Mouse (Mus musculus) liver, adult 2 months (tissue): ENCODE results near the gene Cdh15. TPM values are rescaled to one million over a fixed set of nuclear protein-coding genes. Genes with fewer than 3 reads are reported as not detected.

ENCODE experiments used
- DNase-seq: peaks from one replicate; pipeline ENCODE4 v3.0.0-alpha.2; 2011; ENCODE audit warnings: low read depth, low spot score; ENCODE audit errors: extremely low read depth
- H3K27ac ChIP-seq: fragments of 200-500 bp; replicated peaks from 2 replicates; pipeline ENCODE4 v1.5.1; 2012; ENCODE audit warnings: low read depth, mild to moderate bottlenecking, control low read depth, inconsistent platforms, low read length; ENCODE audit not compliant: insufficient read depth
- H3K27me3 ChIP-seq: fragments of 200-500 bp; 2 replicates; pipeline ENCODE4 v1.6.1; 2012; ENCODE audit warnings: mild to moderate bottlenecking, moderate library complexity, low read length, inconsistent platforms; ENCODE audit not compliant: control insufficient read depth, insufficient read depth
- H3K36me3 ChIP-seq: fragments of 200-500 bp; 2 replicates; pipeline ENCODE4 v1.6.1; 2012; ENCODE audit warnings: low read length, inconsistent platforms; ENCODE audit not compliant: control insufficient read depth, insufficient read depth
- H3K4me1 ChIP-seq: fragments of 200-500 bp; 2 replicates; pipeline ENCODE4 v1.6.1; 2011; ENCODE audit warnings: low read length; ENCODE audit not compliant: control insufficient read depth, insufficient read depth
- H3K4me3 ChIP-seq: fragments of 200-500 bp; 2 replicates; pipeline ENCODE4 v1.5.1; 2011; ENCODE audit warnings: low read depth, mild to moderate bottlenecking, control low read depth, low read length, moderate library complexity; ENCODE audit not compliant: insufficient read depth
- H3K79me2 ChIP-seq: fragments of 200-500 bp; 2 replicates; pipeline ENCODE4 v1.6.1; 2012; ENCODE audit warnings: inconsistent platforms, mild to moderate bottlenecking, low read length, moderate library complexity; ENCODE audit not compliant: control insufficient read depth, insufficient read depth
- H3K9ac ChIP-seq: fragments of 200-500 bp; 2 replicates; pipeline ENCODE4 v1.6.1; 2012; ENCODE audit warnings: low read depth, mild to moderate bottlenecking, control low read depth, inconsistent platforms, low read length
- CTCF ChIP-seq: fragments of 200-500 bp; IDR thresholded peaks from 2 replicates; pipeline ENCODE4 v1.5.1; 2011; ENCODE audit warnings: low read depth, low read length, control low read depth
- POLR2A ChIP-seq: fragments of 200-500 bp; IDR thresholded peaks from 2 replicates; pipeline ENCODE4 v1.6.1; 2011; ENCODE audit warnings: low read length, control low read depth; ENCODE audit not compliant: insufficient read depth; ENCODE audit errors: extremely low read depth
- WGBS: fragments of 180-500 bp; shearing (Covaris S2); methylation state at CpG from one replicate; pipeline ENCODE4 v1.1.7; 2018; 5-methylcytosine and 5-hydroxymethylcytosine counted together
- polyA plus RNA-seq: library from polyadenylated mRNA; depleted of rRNA; stranded (reverse); fragments of >200 nt; gene quantifications from 2 replicates; pipeline ENCODE4 v1.2.3, GENCODE M21; 2012; rRNA removed
- total RNA-seq: library from RNA; depleted of rRNA; stranded (reverse); fragments of >200 nt; gene quantifications from 2 replicates; pipeline ENCODE4 v1.2.3, GENCODE M21; 2014; rRNA removed

Cdh15 gene
- total and polyA plus RNA-seq, 2 experiments = 0.11 TPM; not detected in 1

- TF ChIP-seq POLR2A (no peak), CTCF (no peak)
- WGBS = 85% methylated on average over 4 of the region's 4 CpGs
- H3K9ac ChIP-seq = no peak overlapping the region
- H3K4me3 ChIP-seq = no peak overlapping the region
- H3K27me3 ChIP-seq = no peaks in the 10 kb centered on the region
- H3K36me3 ChIP-seq = peaks cover 13% of the 10 kb centered on the region
- peaks cover 7% of the 10 kb centered on the region for H3K4me1 ChIP-seq
- DNase-seq = no peak
- peaks cover 57% of the 10 kb centered on the region for H3K79me2 ChIP-seq
- H3K27ac ChIP-seq = no peak overlapping the region
Observed at GRCm38 (mm10) chr8:122912871-122913270, 65.1 kb downstream of the Cdh15 start.

GRCm38 (mm10) chr8:122916766-122917165, 69.0 kb downstream of the Cdh15 start:
- 76% methylated on average over 3 of the region's 3 CpGs for WGBS
- Histone ChIP-seq H3K4me1 (peaks cover 13% of the 10 kb centered on the region), H3K9ac (no peak overlapping the region), H3K27me3 (no peaks in the 10 kb centered on the region), H3K36me3 (peaks cover 13% of the 10 kb centered on the region), H3K4me3 (no peak overlapping the region), H3K27ac (no peak overlapping the region), H3K79me2 (peaks cover 77% of the 10 kb centered on the region)
- DNase-seq = no peak
- TF ChIP-seq POLR2A (no peak), CTCF (no peak)

Other genes with a start within 250 kb of the Cdh15 start
- 4.1 and 4.4 TPM in 2 replicates for gene Galns, start 236.5 kb upstream of the Cdh15 start, total RNA-seq
- gene Galns, start 236.5 kb upstream of the Cdh15 start, polyA plus RNA-seq = 4.4 and 6.6 TPM in 2 replicates
- gene Trappc2l, start 236.3 kb upstream of the Cdh15 start, total RNA-seq = 7.4 and 14.5 TPM in 2 replicates
- gene Trappc2l, start 236.3 kb upstream of the Cdh15 start, polyA plus RNA-seq = 74.7 and 101 TPM in 2 replicates
- not detected in 2 replicates for gene Pabpn1l, start 225.2 kb upstream of the Cdh15 start, total RNA-seq
- not detected in 2 replicates for gene Pabpn1l, start 225.2 kb upstream of the Cdh15 start, polyA plus RNA-seq
- gene Cbfa2t3, start 148.9 kb upstream of the Cdh15 start, total RNA-seq = 0.28 and 0.40 TPM in 2 replicates
- gene Cbfa2t3, start 148.9 kb upstream of the Cdh15 start, polyA plus RNA-seq = 1.2 and 1.3 TPM in 2 replicates
- gene Acsf3, start 72.5 kb upstream of the Cdh15 start, total RNA-seq = 12.8 and 13.7 TPM in 2 replicates
- gene Acsf3, start 72.5 kb upstream of the Cdh15 start, polyA plus RNA-seq = 38.4 and 39.7 TPM in 2 replicates
- gene Ankrd11, start 194.3 kb downstream of the Cdh15 start, total RNA-seq = 22.1 and 28.0 TPM in 2 replicates
- gene Ankrd11, start 194.3 kb downstream of the Cdh15 start, polyA plus RNA-seq = 22.7 and 28.3 TPM in 2 replicates
- 27.4 and 29.5 TPM in 2 replicates for gene Spg7, start 215.0 kb downstream of the Cdh15 start, total RNA-seq
- gene Spg7, start 215.0 kb downstream of the Cdh15 start, polyA plus RNA-seq = 62.4 and 81.4 TPM in 2 replicates